Mouse (Mus musculus) cerebral cortex, adult 2 months (tissue): ENCODE results near the gene Kpna4.

Experiments used
- WGBS: fragments of 180-500 bp; shearing (Covaris S2); methylation state at CpG from one replicate; pipeline ENCODE4 v1.1.7; 2018; 5-methylcytosine and 5-hydroxymethylcytosine counted together

The Kpna4 gene

DNA sequence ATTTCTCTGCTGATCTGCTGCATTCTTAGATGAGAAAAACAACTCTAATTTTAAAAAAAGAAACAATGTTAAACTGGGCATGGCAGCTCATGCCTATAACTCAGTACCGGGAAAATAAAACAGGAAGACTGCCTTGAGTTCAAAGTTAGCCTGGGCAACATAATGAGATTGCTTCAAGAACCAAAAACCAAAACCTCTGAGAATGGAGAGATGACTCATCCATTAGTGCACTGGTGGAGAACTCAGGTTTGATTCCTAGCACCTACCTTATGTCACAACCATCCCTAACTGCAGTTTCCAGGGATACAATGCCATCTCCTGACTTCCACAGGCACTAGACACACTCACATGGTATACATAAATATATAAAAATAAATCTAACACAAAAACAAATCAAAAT, 17.8 kb downstream of the Kpna4 start:
- WGBS, result 78% methylated on average over 1 of the region's 1 CpGs

DNA sequence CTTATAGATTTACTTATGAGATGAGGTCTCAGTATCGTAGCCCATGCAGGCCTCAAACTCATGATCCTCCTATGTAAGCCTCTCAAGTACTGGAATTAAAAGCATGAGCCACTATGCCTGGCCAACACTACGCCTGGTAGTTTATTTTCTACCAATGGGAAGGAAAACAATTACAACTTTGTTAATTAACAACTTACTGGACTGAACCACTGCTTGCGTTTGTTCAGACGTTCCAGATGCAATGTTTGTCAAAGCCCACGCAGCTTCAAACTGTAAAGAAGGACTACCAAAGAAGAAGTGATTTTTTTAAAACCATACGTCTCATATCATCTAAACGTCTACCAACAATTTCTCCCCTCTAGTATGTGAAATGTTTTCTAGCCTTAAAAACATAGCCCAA, 32.5 kb downstream of the Kpna4 start:
- WGBS, result 82% methylated on average over 7 of the region's 7 CpGs

DNA sequence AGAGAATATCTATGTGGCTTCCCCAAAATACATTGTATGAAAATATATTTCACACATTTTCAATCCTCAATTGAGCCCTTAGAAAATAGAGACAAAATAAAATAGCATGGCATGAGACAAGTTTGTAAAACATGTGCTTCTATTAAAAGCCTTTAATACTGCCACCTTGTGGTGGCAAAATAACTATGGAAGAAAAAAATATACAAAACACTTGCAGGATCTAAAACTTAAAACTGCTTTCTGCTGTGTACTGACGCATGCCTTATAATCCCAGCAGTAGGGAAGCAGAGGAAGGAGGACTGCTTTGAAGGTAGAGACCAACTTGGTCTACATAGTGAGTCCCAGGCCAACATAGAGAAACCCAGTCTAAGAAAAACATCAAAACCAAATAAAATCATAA, 62.9 kb downstream of the Kpna4 start:
- 12% methylated on average over 1 of the region's 1 CpGs for WGBS

DNA sequence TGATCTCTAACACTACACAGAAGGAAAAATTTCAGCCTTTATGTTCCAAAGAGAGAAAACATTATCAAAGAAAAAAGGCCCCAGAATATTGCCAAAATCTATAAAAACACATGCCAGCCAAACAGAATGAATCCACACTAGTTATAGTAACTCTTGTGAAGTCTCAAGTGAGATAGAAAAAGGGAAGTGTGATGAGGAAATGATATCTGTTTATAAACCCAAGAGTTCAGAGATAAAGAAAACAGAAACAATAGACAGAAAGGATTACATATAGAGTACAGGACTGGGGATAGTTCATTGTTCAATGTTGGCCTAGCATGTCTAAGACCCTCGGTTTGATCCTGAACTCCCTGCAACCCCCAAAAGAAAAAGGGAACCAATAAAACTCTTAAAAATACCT, 64.1 kb downstream of the Kpna4 start:
- WGBS, result 90% methylated on average over 1 of the region's 1 CpGs

DNA sequence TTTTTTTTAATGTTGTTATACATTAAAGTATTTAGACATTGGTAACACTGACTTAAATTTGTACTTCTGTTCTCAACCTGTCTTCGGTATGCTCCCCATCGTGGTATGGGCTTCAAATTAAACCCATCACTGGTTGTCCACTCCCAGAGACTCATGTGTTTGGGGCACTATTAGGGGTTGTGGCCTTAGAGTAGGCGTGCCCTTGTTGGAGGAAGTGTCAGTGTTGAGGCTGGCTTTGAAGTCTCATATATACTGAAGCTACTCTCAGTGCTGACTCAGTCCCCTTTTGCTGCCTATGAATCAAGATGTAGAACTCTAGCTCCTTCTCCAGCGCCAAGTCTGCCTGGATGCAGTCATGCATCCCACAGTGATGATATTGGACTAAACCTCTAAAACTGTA, 66.2 kb downstream of the Kpna4 start:
- 94% methylated on average over 4 of the region's 4 CpGs for WGBS

DNA sequence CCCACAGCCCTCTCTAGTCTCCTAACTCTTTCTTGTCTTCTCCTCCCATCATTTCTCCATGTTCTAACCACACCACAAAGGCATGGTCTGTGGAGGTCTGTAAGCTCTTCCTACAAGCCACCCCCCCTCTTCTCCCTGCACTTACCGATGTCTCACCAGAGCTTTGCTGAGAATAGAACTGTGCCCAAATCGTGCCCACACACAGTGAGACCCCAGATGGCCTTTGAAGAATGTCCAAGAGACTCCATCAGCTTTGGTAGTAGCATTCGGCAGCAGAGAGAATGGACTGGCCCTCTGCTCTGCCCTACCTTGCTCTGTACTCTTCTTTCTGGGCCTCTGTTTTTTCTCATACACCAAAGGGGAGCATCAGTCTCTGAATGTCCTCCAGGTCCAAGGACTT, 71.0 kb downstream of the Kpna4 start:
- 71% methylated on average over 3 of the region's 3 CpGs for WGBS

DNA sequence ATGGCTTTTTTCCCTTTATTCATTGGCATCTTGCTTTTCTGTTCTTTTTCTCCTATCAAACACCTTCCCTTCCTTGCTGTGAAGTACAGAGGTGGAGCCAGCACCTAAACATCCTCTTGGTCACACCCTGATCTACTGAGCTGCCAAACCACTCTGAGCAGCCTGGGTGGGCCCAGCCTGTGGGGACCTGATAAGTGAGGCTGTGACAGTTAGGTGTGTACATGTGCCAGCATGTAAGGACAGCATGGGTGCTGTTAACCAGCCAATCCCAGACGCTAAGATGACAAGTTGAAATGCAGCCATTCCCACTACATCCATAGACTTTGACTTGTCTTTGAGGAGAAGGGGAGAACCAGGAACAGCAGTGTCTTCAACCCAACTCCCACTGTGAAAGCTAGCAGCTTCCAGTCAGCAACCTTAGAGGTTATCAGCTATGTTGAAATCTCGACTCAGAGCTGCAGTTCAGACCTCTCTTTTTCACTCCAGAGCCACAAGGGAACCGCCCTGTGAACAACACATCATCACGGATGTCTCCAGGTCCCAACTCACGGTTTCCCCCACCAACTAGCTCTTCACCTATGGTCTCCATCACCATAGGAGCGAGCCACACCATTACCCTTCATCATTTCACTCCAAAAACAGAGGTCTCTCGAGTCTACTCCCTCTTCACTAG, 72.0 kb downstream of the Kpna4 start:
- 90% methylated on average over 7 of the region's 7 CpGs for WGBS

DNA sequence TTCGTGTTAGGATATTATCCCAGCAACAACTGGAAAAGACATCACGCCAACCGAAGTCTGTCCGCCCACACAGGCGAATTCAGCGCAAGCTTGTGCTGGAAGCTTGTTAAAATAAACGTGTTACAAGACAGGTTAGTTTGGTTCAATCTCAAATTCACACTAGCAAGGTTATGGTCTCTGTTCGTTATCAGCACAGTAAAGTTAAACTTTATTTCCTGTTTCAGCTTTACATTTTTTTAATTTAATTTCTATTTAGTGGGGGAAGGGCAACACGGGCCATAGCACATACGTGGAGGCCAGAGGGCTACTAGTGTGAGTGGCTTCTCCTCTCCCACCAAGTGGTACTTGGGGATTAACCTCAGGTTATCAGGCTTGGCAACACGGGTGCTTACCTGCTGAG, 75.0 kb downstream of the Kpna4 start:
- 84% methylated on average over 11 of the region's 11 CpGs for WGBS

DNA sequence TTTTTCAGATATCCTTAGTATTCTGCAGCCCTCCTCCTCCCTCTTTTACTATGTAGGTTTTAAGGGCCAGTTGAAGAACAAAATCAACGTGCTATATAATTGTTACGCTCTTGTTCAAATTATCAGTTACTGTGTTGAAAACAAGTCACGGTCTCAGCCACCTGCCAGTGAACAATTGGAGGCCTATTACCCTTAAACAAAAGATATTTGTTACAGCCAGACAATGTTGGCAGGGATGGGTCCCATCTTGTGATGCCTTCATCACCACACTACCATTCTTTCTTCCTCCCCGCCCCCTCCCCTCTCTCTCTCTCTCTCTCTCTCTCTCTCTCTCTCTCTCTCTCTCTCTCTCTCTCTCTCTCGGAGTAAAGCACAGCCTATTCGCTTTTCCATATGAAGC, 77.9 kb downstream of the Kpna4 start:
- WGBS, result 80% methylated on average over 6 of the region's 6 CpGs

DNA sequence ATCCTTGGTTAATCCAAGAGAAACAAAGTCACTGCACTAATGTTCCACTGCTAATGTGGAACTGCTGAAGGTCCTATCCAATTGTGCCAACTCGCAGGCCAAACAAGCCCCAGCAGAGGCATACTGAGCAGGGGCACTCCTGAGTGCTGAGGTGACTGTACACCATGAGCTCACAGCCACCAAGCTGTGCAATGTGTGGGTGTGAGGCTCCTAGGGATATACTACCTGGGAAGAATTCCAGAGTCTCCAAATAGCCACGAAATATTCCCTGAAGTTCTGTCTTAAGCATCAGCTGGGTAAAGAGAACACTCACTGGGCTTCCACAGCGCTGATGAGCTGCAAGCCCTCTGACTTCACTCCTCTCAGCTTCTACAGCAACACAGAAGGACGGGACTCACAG, 79.2 kb downstream of the Kpna4 start:
- WGBS, result 58% methylated on average over 4 of the region's 4 CpGs

DNA sequence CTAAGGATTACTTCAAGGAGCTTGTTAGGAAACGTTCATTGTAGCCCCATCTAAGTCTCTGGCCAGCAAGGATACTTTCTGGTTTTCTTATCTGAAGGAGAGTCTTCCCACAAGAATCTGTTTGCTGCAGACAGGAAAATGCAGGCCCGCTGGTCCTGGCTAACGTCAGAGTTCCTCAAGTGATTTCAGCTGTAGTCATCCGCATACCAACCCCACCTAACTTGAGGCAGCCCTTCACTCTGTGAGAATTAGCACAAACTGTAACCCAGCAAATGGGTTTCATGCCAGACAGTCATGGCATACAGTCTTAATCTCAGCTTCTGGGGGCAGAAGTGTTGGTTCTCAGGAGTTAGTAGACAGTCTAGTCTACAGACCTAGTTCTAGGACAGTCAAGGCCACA, 80.4 kb downstream of the Kpna4 start:
- WGBS, result 88% methylated on average over 4 of the region's 4 CpGs

DNA sequence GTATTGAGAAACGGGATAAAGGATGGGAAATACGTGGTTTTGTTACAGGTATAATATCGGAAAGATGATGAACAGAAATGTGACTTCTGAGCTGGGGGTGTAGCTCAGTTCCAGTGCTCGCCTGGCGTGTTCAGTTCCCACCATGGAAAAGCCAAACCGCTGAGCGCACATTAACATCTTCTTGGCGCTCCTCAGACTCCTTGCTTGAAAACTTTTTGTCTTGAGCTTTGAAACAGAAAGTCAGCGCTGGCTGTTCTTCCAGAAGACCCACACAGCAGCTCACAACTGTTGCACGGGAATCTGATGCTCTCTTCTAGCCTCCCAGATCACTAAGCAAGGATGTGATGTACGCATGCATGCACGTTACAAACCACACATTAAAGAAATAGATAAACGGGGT, 81.2 kb downstream of the Kpna4 start:
- WGBS, result 31% methylated on average over 13 of the region's 13 CpGs

DNA sequence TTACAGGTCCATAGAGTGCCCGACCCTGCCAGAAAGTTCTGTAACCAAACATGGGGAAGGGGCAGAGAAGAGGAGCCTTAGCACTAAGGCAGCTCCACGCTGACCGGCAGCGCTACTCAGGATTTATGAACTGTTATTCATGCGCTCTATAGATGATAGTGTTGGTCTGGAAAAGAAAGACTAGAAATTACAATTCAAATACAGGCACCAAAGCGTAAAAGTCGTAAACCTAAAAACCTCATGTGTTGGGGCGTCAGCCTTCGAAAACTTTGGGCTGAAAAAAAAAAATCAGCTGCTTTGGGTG, 81.6 kb downstream of the Kpna4 start:
- WGBS, result 2% methylated on average over 9 of the region's 9 CpGs

DNA sequence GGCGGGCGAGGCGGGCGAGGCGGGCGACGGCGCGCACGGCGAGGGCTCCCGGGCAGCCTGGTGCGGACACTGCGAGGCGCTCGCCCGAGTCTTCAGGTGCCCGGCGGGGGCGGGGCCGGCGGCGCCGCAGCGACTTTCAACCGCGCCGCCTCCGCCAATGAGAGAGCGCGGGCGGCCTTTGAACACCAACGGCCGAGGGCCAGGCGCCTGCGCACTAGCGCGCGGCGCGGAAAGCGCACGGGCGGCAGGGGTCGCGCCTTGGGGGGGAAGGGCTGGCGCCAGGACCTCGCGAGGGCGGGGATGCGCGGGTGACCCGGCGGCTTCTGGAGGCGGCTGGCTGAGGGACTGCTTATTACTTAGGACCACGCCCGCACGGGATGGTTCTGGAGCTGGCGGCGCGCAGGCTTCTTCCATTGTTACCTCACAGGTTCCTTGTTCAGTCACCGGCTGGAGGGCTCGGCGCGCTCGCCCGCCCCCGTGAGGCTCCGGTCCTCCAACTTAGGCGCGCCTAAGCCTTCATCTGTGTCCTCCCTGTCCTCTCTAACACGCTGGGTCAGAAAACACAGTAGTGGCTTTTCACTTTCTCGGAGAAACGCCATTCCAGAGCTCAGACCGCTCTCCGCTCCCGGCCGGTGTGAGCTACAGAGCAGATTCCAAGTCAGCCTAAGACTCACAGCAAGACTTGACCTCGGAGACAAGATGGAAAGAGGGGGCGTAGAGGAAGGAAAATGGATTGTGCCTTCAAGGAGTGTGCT, 82.1 kb downstream of the Kpna4 start, which contains the start of gene Trim59:
Gene Trim59 (minus strand): TSS at position 111 of the 755 bp plus-strand sequence.
- under 1% methylated on average over 80 of the region's 80 CpGs for WGBS

DNA sequence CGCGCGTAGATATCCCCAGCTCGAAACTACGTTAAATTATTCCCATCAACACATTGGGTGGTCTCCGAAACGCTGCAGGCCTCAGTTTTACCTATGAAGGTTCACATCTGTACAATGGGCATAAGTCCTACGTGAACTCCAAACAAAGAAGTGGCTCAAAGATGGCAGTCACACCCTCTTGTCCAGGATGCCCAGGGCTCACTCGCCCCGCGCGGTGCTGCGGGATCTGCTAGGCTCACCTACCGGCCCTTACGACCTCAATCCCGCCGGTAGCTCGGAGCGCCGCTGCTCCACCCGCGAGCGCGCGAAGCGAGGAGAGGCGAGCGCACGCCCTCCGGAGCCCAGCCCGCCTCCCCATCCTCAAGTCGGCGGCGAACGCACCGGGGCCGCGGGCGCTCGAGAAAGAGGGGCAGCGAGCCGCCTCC, 82.7 kb downstream of the Kpna4 start:
- WGBS, result under 1% methylated on average over 42 of the region's 42 CpGs

DNA sequence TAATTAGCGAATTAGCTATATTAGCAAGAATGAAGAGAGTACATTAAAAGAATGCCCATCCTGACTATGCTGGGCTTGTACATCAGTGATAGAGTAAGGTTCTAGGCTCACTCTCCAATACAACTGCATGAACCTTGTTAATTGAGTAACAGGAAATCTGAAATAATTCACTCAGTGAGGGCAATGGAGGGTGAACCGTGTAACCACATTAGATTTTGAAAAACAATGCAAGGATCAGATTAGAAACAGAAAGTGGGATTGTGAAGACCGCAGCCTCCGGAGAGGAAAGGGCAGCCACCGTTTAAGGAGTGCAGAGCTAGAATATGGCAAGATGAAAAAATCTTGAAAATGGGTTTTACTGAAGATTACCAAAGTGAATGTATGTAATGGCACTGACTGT, 85.6 kb downstream of the Kpna4 start:
- 63% methylated on average over 5 of the region's 5 CpGs for WGBS

DNA sequence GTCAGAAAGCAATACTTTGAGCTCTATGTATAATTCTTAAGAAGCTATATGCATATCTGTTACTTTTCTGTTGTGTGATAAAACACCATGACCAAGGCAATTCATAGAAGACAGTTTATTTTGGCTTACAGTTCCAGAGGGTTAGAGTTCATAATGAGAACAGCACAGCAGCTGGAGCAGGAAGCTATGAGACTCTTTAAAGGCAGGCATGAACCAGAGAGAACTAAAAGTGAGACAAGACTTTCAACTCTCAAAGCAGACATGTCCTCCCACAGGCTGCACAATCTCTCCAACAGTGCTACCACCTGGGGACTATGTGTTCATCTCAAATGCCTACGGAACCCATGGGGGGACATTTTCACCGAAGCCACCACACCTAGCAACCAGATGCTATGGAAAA, 86.8 kb downstream of the Kpna4 start:
- WGBS, result 62% methylated on average over 2 of the region's 2 CpGs

DNA sequence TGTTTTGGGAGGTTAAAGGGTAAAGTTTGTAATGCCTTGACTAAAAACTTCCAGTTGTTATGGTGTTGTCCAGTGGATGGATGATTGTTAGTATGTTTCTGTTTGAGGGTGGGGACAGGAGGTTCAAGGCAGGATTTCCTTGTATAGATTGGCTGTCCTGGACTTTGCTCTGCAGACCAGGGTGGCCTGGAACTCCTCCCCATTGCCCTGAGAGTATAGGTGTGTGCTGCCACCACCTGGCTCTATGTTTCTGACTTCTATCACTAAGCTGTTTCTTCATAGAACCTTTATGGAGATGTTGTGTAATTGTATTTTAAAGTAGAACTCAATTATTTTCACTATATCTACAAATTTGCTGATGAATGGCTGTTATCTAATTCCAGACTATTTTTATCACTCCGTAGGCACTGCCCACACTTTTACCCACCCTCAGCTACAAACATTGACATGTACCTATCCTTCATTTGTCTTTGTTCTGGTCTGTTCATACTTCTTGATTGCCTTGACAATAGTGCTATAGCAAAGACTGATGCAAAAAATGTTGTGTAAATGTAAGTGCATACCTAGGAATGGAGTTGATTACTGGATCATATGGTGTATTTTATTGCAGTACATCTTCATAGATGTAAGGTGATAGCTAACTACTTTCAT, 100.7 kb downstream of the Kpna4 start:
- 93% methylated on average over 1 of the region's 1 CpGs for WGBS

DNA sequence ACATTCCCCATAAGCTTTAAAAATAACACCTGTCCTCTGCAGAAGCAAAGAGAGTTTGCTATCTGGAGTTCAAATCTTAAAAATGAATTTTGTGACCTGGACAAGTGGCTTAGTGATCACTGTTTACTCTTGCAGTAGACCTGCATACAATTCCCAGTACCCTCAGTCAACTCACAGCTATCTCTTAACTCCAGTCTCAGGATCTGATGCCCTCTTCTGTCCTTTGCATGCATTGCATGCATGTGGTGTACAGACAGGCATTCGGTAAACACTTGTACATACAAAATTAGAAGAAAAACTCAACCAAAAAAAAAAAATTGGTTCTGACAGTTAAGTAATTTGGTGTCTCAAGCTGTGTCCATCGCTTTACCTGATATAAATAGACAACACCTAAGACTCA, 106.6 kb downstream of the Kpna4 start:
- 89% methylated on average over 2 of the region's 2 CpGs for WGBS

DNA sequence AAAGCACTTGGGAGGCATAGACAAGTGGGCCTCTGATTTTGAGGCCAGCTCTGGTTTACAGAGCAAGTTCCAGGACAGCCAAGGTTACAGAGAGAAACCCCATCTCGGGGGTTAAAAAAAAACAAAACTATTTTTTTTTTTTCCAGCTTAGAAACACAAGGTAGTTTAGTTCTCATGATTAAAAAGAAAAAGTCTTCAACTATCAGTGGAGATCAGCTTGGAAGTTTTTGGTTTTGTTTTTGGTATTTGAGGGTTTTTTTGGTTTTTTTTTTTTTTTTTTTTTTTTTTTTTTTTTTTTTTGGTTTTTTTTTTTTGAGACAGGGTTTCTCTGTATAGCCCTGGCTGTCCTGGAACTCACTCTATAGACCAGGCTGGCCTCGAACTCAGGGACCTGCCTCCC, 108.3 kb downstream of the Kpna4 start:
- 98% methylated on average over 2 of the region's 2 CpGs for WGBS

DNA sequence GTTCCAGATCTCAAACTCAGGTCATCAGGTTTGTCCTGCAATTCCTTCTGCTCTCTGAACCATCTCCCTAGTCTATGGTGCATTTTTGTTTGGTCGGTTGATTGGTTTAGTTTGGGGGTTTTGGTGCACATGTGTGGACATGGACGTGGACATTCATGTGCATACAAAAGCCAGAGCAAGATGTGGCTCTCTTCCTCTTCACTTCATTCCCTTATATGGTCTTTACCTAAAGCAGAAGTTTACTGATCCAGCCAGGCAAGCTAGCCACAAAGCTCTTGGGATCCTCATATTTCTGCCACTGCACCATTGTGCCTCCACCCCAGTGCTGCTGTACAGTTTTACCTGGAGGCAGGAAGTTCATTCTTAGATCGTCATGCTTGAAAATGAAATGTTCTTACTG, 109.7 kb downstream of the Kpna4 start:
- 91% methylated on average over 3 of the region's 3 CpGs for WGBS
